Mouse (Mus musculus): ENCODE results near the gene Fes. TPM values are rescaled to one million over a fixed set of nuclear protein-coding genes. Genes with fewer than 3 reads are reported as not detected.

The Fes gene
- polyA plus RNA-seq, 1 experiment, result 52.8 TPM

GRCm38 (mm10) chr7:80375376-80376039, 12.2 kb downstream of the Fes start:
- TF ChIP-seq CTCF (IDR thresholded peaks at IDR 0.05; ENCODE audit: extremely low read depth, insufficient read depth, insufficient read length, insufficient replicate concordance), result no peak
- no peak for TF ChIP-seq POLR2A (IDR thresholded peaks at IDR 0.05; ENCODE audit: low read depth, low read length)
- WGBS, result 48% methylated on average over 9 of the region's 9 CpGs

DNA sequence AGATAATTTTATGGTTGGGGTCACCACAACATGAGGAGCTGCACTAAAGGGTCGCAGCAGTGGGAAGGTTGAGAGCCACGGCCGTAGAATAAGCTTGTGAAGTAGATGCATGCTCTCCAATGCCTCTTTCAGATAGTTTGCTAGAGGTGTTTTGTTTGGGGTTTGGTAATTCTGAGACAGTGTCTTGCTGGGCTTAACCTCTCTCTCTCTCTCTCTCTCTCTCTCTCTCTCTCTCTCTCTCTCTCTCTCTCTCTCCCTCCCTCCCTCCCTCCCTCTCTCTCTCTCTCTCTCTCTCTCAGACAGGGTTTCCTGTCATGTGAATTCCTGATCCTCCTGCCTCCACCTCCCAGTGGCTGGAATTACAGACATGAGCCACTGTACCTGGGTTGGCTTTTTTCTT, 13.0 kb downstream of the Fes start:
- no peak overlapping the region for H3K4me3 ChIP-seq (ENCODE audit: extremely low read depth, insufficient read depth, insufficient read length)
- no peaks in the 10 kb centered on the region for H3K27me3 ChIP-seq (ENCODE audit: control insufficient read depth, insufficient read depth, low read length)
- DNase-seq (ENCODE audit: low read depth in 1 of 2, low spot score in 2 of 2), result no peak
- WGBS, result 86% methylated on average over 3 of the region's 3 CpGs
- no peak overlapping the region for H3K27ac ChIP-seq (ENCODE audit: insufficient read depth, low read length)
- H3K4me1 ChIP-seq (ENCODE audit: control insufficient read depth, insufficient read depth, insufficient read length), result peaks cover 13% of the 10 kb centered on the region; the same call in 1 of the 2 replicates
- H3K36me3 ChIP-seq (ENCODE audit: control insufficient read depth, insufficient read depth, low read length), result peaks cover 3% of the 10 kb centered on the region
- TF ChIP-seq POLR2A (IDR thresholded peaks at IDR 0.05; ENCODE audit: low read depth, low read length), result no peak
- no peak for TF ChIP-seq CTCF (IDR thresholded peaks at IDR 0.05; ENCODE audit: extremely low read depth, insufficient read depth, insufficient read length, insufficient replicate concordance)

More at GRCm38 (mm10) chr7:80375376-80376039, 12.2 kb downstream of the Fes start:
- no peaks in the 10 kb centered on the region for H3K27me3 ChIP-seq (ENCODE audit: control insufficient read depth, insufficient read depth, low read length)
- H3K36me3 ChIP-seq (ENCODE audit: control insufficient read depth, insufficient read depth, low read length), result peaks cover 5% of the 10 kb centered on the region
- H3K4me3 ChIP-seq (ENCODE audit: extremely low read depth, insufficient read depth, insufficient read length), result no peak overlapping the region
- peak overlapping the region; percentile 40; the same call in 1 of the 2 replicates for H3K27ac ChIP-seq (ENCODE audit: insufficient read depth, low read length)
- DNase-seq (ENCODE audit: low read depth in 1 of 2, low spot score in 2 of 2), result no peak
- peaks cover 11% of the 10 kb centered on the region; the same call in 1 of the 2 replicates for H3K4me1 ChIP-seq (ENCODE audit: control insufficient read depth, insufficient read depth, insufficient read length)

DNA sequence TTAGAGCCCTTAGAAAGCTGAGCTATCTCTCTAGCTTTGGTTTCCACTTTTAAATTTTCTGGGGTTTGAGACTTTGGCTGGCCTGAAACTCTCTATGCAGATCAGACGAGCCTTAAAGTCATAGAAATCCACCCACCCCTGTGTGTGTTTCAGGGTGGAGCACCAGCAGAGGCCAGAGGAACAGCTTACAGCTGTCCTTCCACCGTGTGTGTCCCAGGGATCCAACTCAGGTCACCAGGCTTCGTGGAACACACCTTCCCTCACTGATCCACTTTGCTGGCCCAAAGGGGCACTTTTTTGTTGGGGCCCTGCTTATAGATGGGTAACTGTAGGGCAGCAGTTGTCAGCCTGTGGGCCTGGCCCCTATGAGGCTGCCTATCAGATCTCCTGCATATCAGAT, 13.5 kb downstream of the Fes start:
- Histone ChIP-seq H3K4me3 (ENCODE audit: extremely low read depth, insufficient read depth, insufficient read length) (no peak overlapping the region), H3K27me3 (ENCODE audit: control insufficient read depth, insufficient read depth, low read length) (no peaks in the 10 kb centered on the region), H3K4me1 (ENCODE audit: control insufficient read depth, insufficient read depth, insufficient read length) (peaks cover 17% of the 10 kb centered on the region; the same call in 1 of the 2 replicates), H3K27ac (ENCODE audit: insufficient read depth, low read length) (peak overlapping the region; percentile 60), H3K36me3 (ENCODE audit: control insufficient read depth, insufficient read depth, low read length) (peaks cover 3% of the 10 kb centered on the region)
- TF ChIP-seq CTCF (IDR thresholded peaks at IDR 0.05; ENCODE audit: extremely low read depth, insufficient read depth, insufficient read length, insufficient replicate concordance) (no peak), POLR2A (IDR thresholded peaks at IDR 0.05; ENCODE audit: low read depth, low read length) (no peak)
- DNase-seq (ENCODE audit: low read depth in 1 of 2, low spot score in 2 of 2), result no peak
- WGBS, result 48% methylated on average over 3 of the region's 3 CpGs

DNA sequence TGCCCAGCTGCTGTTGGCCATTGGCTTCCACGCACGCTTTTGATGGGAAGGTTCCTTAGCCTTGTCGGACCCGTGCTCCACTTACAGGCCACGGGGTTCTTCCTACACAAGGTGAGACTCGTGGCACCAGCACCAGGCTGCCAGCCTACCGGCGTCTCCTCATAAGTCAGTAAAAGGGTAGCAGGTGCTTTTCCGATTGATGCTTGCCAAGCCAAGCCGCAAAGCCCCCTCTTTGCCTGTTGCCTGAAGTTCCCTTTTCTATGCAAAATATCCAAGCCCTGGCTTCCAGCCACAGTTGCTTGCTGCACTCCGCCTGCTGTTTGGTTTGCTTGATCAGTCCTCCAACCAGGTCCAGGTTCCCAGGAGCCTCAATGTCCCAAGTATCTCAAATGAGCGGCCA, 13.9 kb downstream of the Fes start:
- Histone ChIP-seq H3K4me1 (ENCODE audit: control insufficient read depth, insufficient read depth, insufficient read length) (peaks cover 21% of the 10 kb centered on the region; the same call in 1 of the 2 replicates), H3K27me3 (ENCODE audit: control insufficient read depth, insufficient read depth, low read length) (no peaks in the 10 kb centered on the region), H3K36me3 (ENCODE audit: control insufficient read depth, insufficient read depth, low read length) (peaks cover 3% of the 10 kb centered on the region), H3K27ac (ENCODE audit: insufficient read depth, low read length) (peak overlapping the region; percentile 60), H3K4me3 (ENCODE audit: extremely low read depth, insufficient read depth, insufficient read length) (no peak overlapping the region)
- 16% methylated on average over 12 of the region's 12 CpGs for WGBS
- DNase-seq (ENCODE audit: low read depth in 1 of 2, low spot score in 2 of 2), result peak in 1 of 2 experiments; percentile 26
- TF ChIP-seq CTCF (IDR thresholded peaks at IDR 0.05; ENCODE audit: extremely low read depth, insufficient read depth, insufficient read length, insufficient replicate concordance) (no peak), POLR2A (IDR thresholded peaks at IDR 0.05; ENCODE audit: low read depth, low read length) (no peak)

DNA sequence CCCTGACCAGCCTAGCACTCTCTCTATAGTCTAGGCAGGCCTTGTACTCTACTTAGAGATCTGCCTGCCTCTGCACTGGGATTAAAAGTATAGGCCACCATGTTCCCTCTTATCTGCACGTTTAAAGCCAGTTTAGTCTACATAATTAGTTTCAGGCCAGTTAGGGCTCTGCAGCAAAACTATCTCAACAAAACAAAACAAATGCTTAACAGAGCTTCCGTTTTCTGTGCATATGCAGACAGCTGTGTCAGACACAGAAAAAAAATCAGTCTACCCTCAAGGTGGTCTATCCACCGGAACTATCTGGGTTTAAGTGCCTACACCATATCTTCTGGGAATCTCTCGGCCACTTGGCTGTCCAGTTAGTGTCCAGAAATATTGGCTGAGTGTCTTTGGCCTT, 14.4 kb downstream of the Fes start:
- Histone ChIP-seq H3K27me3 (ENCODE audit: control insufficient read depth, insufficient read depth, low read length) (no peaks in the 10 kb centered on the region), H3K4me3 (ENCODE audit: extremely low read depth, insufficient read depth, insufficient read length) (no peak overlapping the region), H3K36me3 (ENCODE audit: control insufficient read depth, insufficient read depth, low read length) (0 out of 2 replicates have a peak, but pooled peaks cover 1% of the 10 kb centered on the region), H3K27ac (ENCODE audit: insufficient read depth, low read length) (peak overlapping the region; percentile 60), H3K4me1 (ENCODE audit: control insufficient read depth, insufficient read depth, insufficient read length) (peaks cover 25% of the 10 kb centered on the region; the same call in 1 of the 2 replicates)
- 26% methylated on average over 4 of the region's 4 CpGs for WGBS
- no peak for DNase-seq (ENCODE audit: low read depth in 1 of 2, low spot score in 2 of 2)
- no peak for TF ChIP-seq CTCF (IDR thresholded peaks at IDR 0.05; ENCODE audit: extremely low read depth, insufficient read depth, insufficient read length, insufficient replicate concordance)
- TF ChIP-seq POLR2A (IDR thresholded peaks at IDR 0.05; ENCODE audit: low read depth, low read length), result no peak

GRCm38 (mm10) chr7:80372667-80373066, 15.1 kb downstream of the Fes start:
- WGBS, result 31% methylated on average over 2 of the region's 2 CpGs
- H3K36me3 ChIP-seq (ENCODE audit: control insufficient read depth, insufficient read depth, low read length), result peaks cover 3% of the 10 kb centered on the region
- H3K27me3 ChIP-seq (ENCODE audit: control insufficient read depth, insufficient read depth, low read length), result no peaks in the 10 kb centered on the region
- H3K4me3 ChIP-seq (ENCODE audit: extremely low read depth, insufficient read depth, insufficient read length), result no peak overlapping the region
- no peak for DNase-seq (ENCODE audit: low read depth in 1 of 2, low spot score in 2 of 2)
- no peak overlapping the region for H3K27ac ChIP-seq (ENCODE audit: insufficient read depth, low read length)
- no peak for TF ChIP-seq CTCF (IDR thresholded peaks at IDR 0.05; ENCODE audit: extremely low read depth, insufficient read depth, insufficient read length, insufficient replicate concordance)
- TF ChIP-seq POLR2A (IDR thresholded peaks at IDR 0.05; ENCODE audit: low read depth, low read length), result no peak
- H3K4me1 ChIP-seq (ENCODE audit: control insufficient read depth, insufficient read depth, insufficient read length), result peaks cover 28% of the 10 kb centered on the region; the same call in 1 of the 2 replicates

DNA sequence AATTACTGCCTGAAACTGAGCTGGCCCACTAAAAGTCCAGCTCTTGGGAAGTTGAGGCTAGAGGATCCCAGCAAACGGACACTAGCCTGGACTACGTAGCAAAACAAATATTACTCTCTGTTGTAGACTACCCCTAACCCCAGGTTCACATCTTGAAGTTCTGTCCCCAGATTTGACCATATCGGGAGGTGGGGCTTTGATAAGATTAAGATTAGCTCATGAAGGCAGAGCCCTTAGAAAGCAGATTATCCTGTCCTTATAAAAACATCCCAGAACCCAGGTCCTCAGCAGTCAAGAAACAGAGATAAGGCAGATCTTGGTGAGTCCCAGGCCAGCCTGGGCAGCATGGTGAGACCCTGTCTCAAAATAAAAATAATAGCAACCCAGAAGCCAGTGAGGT, 15.6 kb downstream of the Fes start:
- Histone ChIP-seq H3K27me3 (ENCODE audit: control insufficient read depth, insufficient read depth, low read length) (no peaks in the 10 kb centered on the region), H3K36me3 (ENCODE audit: control insufficient read depth, insufficient read depth, low read length) (peaks cover 4% of the 10 kb centered on the region), H3K4me3 (ENCODE audit: extremely low read depth, insufficient read depth, insufficient read length) (no peak overlapping the region), H3K27ac (ENCODE audit: insufficient read depth, low read length) (no peak overlapping the region), H3K4me1 (ENCODE audit: control insufficient read depth, insufficient read depth, insufficient read length) (peaks cover 28% of the 10 kb centered on the region; the same call in 1 of the 2 replicates)
- DNase-seq (ENCODE audit: low read depth in 1 of 2, low spot score in 2 of 2), result no peak
- TF ChIP-seq POLR2A (IDR thresholded peaks at IDR 0.05; ENCODE audit: low read depth, low read length) (no peak), CTCF (IDR thresholded peaks at IDR 0.05; ENCODE audit: extremely low read depth, insufficient read depth, insufficient read length, insufficient replicate concordance) (no peak)
- WGBS, result 91% methylated on average over 3 of the region's 3 CpGs

Measured in spleen, adult 2 months (tissue).